Mouse (Mus musculus): ENCODE measurements around the gene Mettl6. TPM values are rescaled to one million over a fixed set of nuclear protein-coding genes. Genes with fewer than 3 reads are reported as not detected.

The Mettl6 gene
- total and polyA plus RNA-seq, 3 experiments = 35.6 to 39.2 TPM; not detected in 1

GRCm38 (mm10) chr14:31435930-31436693, 58.7 kb downstream of the Mettl6 start, which contains the start of gene Sh3bp5:
Gene Sh3bp5, minus strand, starts transcription at chr14:31436078.
- Histone ChIP-seq H3K9me3 (replicated peaks; ENCODE audit: insufficient read depth, low read length) (no peaks in the 10 kb centered on the region), H3K79me2 (ENCODE audit: control insufficient read depth, insufficient read depth, low read length, poor library complexity) (no peaks in the 10 kb centered on the region), H3K27ac (ENCODE audit: control insufficient read depth, low read depth, low read length) (no peak within 1 kb of the TSS), H3K4me1 (ENCODE audit: control insufficient read depth in 1 of 2, insufficient read depth in 2 of 2, low read length in 2 of 2) (no peaks in the 10 kb centered on the region), H3K9ac (ENCODE audit: control insufficient read depth, low read depth, low read length, poor library complexity, severe bottlenecking) (peak within 1 kb of the TSS; percentile 62), H3K36me3 (ENCODE audit: control insufficient read depth in 1 of 2, insufficient read depth in 2 of 2, low read length in 2 of 2) (peaks cover 0 to 5% of the 10 kb centered on the region in 2 experiments; a peak in 1 of 4 replicates), H3K4me3 (ENCODE audit: control insufficient read depth in 1 of 2, insufficient read depth in 1 of 2, low read depth in 2 of 2, low read length in 2 of 2) (peak within 1 kb of the TSS; percentile 58 to 65), H3K27me3 (ENCODE audit: control insufficient read depth in 1 of 2, insufficient read depth in 2 of 2, low read length in 2 of 2) (peaks cover 4 to 6% of the 10 kb centered on the region in 2 experiments)
- peak; percentile 83 for DNase-seq (ENCODE audit: low read depth, low spot score)
- TF ChIP-seq GATA1 (IDR thresholded peaks at IDR 0.05; ENCODE audit: low read depth, low read length) = no peak
- TF ChIP-seq CTCF (IDR thresholded peaks at IDR 0.05 in 2 of 3, conservative IDR thresholded peaks at IDR 0.05 in 1 of 3; ENCODE audit: control insufficient read depth in 1 of 3, insufficient read depth in 1 of 3, low read depth in 2 of 3, low read length in 3 of 3, poor library complexity in 1 of 3, severe bottlenecking in 1 of 3) = peak; percentile 67 to 88 (median 85)
- TF ChIP-seq EP300 (IDR thresholded peaks at IDR 0.05; ENCODE audit: low read depth in 1 of 2, low read length in 2 of 2) = 0 out of 4 replicates have a peak, but pooled peaks of 1 of the 2 experiments have one; percentile 6
- peak; percentile 31; the same call in 1 of the 2 replicates for TF ChIP-seq TCF12 (IDR thresholded peaks at IDR 0.05; ENCODE audit: low read depth, low read length)
- no peak for TF ChIP-seq BHLHE40 (IDR thresholded peaks at IDR 0.05; ENCODE audit: borderline replicate concordance, low read depth, low read length)
- no peak for TF ChIP-seq TAL1 (IDR thresholded peaks at IDR 0.05; ENCODE audit: low read length)
- TF ChIP-seq MAFK (IDR thresholded peaks at IDR 0.05; ENCODE audit: borderline replicate concordance, low read depth, low read length) = no peak
- TF ChIP-seq SMC3 (IDR thresholded peaks at IDR 0.05; ENCODE audit: low read depth, low read length) = peak; percentile 69
- peak; percentile 63 for TF ChIP-seq SIN3A (IDR thresholded peaks at IDR 0.05; ENCODE audit: low read length)
- no peak for TF ChIP-seq POLR2AphosphoS2 (IDR thresholded peaks at IDR 0.05; ENCODE audit: low read length)
- no peak for TF ChIP-seq GABPA (IDR thresholded peaks at IDR 0.05; ENCODE audit: low read depth, low read length)
- TF ChIP-seq ETS1 (IDR thresholded peaks at IDR 0.05; ENCODE audit: low read depth, low read length) = no peak
- TF ChIP-seq USF2 (IDR thresholded peaks at IDR 0.05; ENCODE audit: borderline replicate concordance in 1 of 2, insufficient read depth in 1 of 2, low read depth in 1 of 2, low read length in 2 of 2) = no peak
- no peak for TF ChIP-seq CHD2 (IDR thresholded peaks at IDR 0.05; ENCODE audit: low read length)
- no peak for TF ChIP-seq ZKSCAN1 (IDR thresholded peaks at IDR 0.05; ENCODE audit: low read depth, low read length)
- TF ChIP-seq JUND (IDR thresholded peaks at IDR 0.05; ENCODE audit: low read depth, low read length) = no peak
- peak; percentile 55 for TF ChIP-seq RAD21 (IDR thresholded peaks at IDR 0.05; ENCODE audit: low read depth, low read length)
- 0 out of 2 replicates have a peak, but pooled peaks have one; percentile 35 for TF ChIP-seq ELF1 (IDR thresholded peaks at IDR 0.05; ENCODE audit: low read depth, low read length)
- TF ChIP-seq MEF2A (IDR thresholded peaks at IDR 0.05; ENCODE audit: extremely low read depth, insufficient replicate concordance, low read depth, low read length, poor library complexity, severe bottlenecking) = no peak
- TF ChIP-seq USF1 (IDR thresholded peaks at IDR 0.05; ENCODE audit: low read depth, low read length) = peak; percentile 45; the same call in 1 of the 2 replicates
- no peak for TF ChIP-seq E2F4 (IDR thresholded peaks at IDR 0.05; ENCODE audit: borderline replicate concordance, low read depth, low read length)
- peak; percentile 43; the same call in 1 of the 2 replicates for TF ChIP-seq MAX (IDR thresholded peaks at IDR 0.05; ENCODE audit: low read length)
- peak; percentile 42 for TF ChIP-seq ZC3H11A (IDR thresholded peaks at IDR 0.05; ENCODE audit: low read depth, low read length)
- TF ChIP-seq POLR2AphosphoS5 (IDR thresholded peaks at IDR 0.05; ENCODE audit: borderline replicate concordance, low read depth, low read length) = no peak
- peak; percentile 49; the same call in 1 of the 2 replicates for TF ChIP-seq MXI1 (IDR thresholded peaks at IDR 0.05; ENCODE audit: low read depth, low read length)
- TF ChIP-seq TBP (IDR thresholded peaks at IDR 0.05; ENCODE audit: low read depth, low read length) = no peak
- TF ChIP-seq CHD1 (IDR thresholded peaks at IDR 0.05; ENCODE audit: low read depth, low read length) = no peak
- 0 out of 2 replicates have a peak, but pooled peaks have one; percentile 26 for TF ChIP-seq HCFC1 (IDR thresholded peaks at IDR 0.05; ENCODE audit: low read depth, low read length)
- TF ChIP-seq NRF1 (IDR thresholded peaks at IDR 0.05; ENCODE audit: insufficient read depth, low read depth, low read length, poor library complexity, severe bottlenecking) = no peak
- TF ChIP-seq MYB (IDR thresholded peaks at IDR 0.05; ENCODE audit: low read depth, low read length) = no peak
- peak; percentile 62; the same call in 1 of the 2 replicates for TF ChIP-seq UBTF (IDR thresholded peaks at IDR 0.05; ENCODE audit: borderline replicate concordance, insufficient read depth, low read depth, low read length)
- TF ChIP-seq MYC (IDR thresholded peaks at IDR 0.05; ENCODE audit: low read depth, low read length) = no peak
- TF ChIP-seq POLR2A (IDR thresholded peaks at IDR 0.05; ENCODE audit: control insufficient read depth in 1 of 2, insufficient read depth in 1 of 2, low read depth in 1 of 2, low read length in 2 of 2, poor library complexity in 1 of 2) = 0 out of 4 replicates have a peak, but pooled peaks of 1 of the 2 experiments have one; percentile 39
- peak; percentile 19; the same call in 1 of the 2 replicates for TF ChIP-seq NELFE (IDR thresholded peaks at IDR 0.05; ENCODE audit: low read depth, low read length)
- TF ChIP-seq KAT2A (conservative IDR thresholded peaks at IDR 0.05; ENCODE audit: low read depth, low read length) = no peak
